Mouse (Mus musculus) heart, embryonic 11.5 days (tissue): Measurements from ENCODE around the gene Idh3a. TPM values are rescaled to one million over a fixed set of nuclear protein-coding genes. Genes with fewer than 3 reads are reported as not detected.

Source experiments
- ATAC-seq: fragments of 200-750 bp; cut with Nextera tagmentation; replicated peaks from 2 replicates; pipeline ENCODE4 v1.8.0; 2017; ENCODE audit warnings: moderate library complexity; ENCODE audit not compliant: insufficient number of reproducible peaks, low FRiP score, low TSS enrichment
- H3K27ac ChIP-seq: fragments of 300-500 bp; sonication (generic); 2 replicates; pipeline ENCODE4 v1.5.1; 2014; ENCODE audit warnings: mild to moderate bottlenecking, low read depth, low read length
- H3K27me3 ChIP-seq: fragments of 300-500 bp; sonication (generic); 2 replicates; pipeline ENCODE4 v1.6.1; 2014; ENCODE audit warnings: mild to moderate bottlenecking, low read length, mixed read lengths; ENCODE audit not compliant: control insufficient read depth, insufficient read depth
- H3K36me3 ChIP-seq: fragments of 300-500 bp; sonication (generic); 2 replicates; pipeline ENCODE4 v1.6.1; 2014; ENCODE audit warnings: mild to moderate bottlenecking, low read length, moderate library complexity, mixed read lengths; ENCODE audit not compliant: control insufficient read depth, insufficient read depth
- H3K4me1 ChIP-seq: fragments of 300-500 bp; sonication (generic); 2 replicates; pipeline ENCODE4 v1.6.1; 2014; ENCODE audit warnings: low read length; ENCODE audit not compliant: control insufficient read depth, insufficient read depth
- H3K4me2 ChIP-seq: fragments of 300-500 bp; sonication (generic); 2 replicates; pipeline ENCODE4 v1.6.1; 2014; ENCODE audit warnings: mild to moderate bottlenecking, moderate library complexity
- H3K4me3 ChIP-seq: fragments of 300-500 bp; sonication (generic); 2 replicates; pipeline ENCODE4 v1.5.1; 2014; ENCODE audit warnings: low read depth, low read length
- H3K9ac ChIP-seq: fragments of 300-500 bp; sonication (generic); 2 replicates; pipeline ENCODE4 v1.6.1; 2014; ENCODE audit warnings: mild to moderate bottlenecking, low read depth, low read length, moderate library complexity
- H3K9me3 ChIP-seq: fragments of 300-500 bp; sonication (generic); replicated peaks from 2 replicates; pipeline ENCODE4 v1.6.1; 2016; ENCODE audit warnings: low read length; ENCODE audit not compliant: control insufficient read depth
- WGBS: fragments of 180-500 bp; shearing (Covaris S2); extraction: QIAGEN DNeasy Blood & Tissue Kit; methylation state at CpG from one replicate; pipeline ENCODE4 v1.1.7; 2014; ENCODE audit not compliant: insufficient replicate concordance; 5-methylcytosine and 5-hydroxymethylcytosine counted together
- polyA plus RNA-seq: library from polyadenylated mRNA; unstranded; fragments of >200 nt; fragmentation: Nextera tagmentation; extraction: Ambion mirVana; gene quantifications from 2 replicates; pipeline ENCODE4 v1.2.1, GENCODE M21; 2014

Gene Idh3a
- polyA plus RNA-seq, 1 experiment from 2014 or later: 441 TPM

DNA sequence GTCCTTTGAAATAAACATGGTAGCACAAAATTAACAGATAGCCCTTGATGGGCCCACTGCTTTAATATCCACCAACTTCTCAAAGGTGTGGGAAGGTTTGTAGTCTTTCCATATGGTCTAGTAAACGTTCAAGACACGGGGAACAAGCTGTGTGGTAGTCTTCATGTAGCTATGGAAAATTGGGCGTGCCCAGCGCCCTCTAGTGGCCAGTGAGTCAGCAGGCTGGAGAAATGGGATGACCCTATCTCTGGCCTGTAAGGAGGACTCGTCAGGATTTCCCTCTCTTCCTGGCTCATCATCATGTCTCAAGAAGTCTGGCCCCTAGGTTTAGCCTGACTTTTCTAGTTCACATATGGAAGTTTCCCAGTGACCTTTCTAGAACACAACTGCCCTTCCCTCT lies 38.6 kb upstream of the Idh3a start:
- Histone ChIP-seq H3K9me3 (no peaks in the 10 kb centered on the region), H3K4me3 (no peak overlapping the region), H3K9ac (no peak overlapping the region), H3K4me1 (no peaks in the 10 kb centered on the region; the same call in 1 of the 2 replicates), H3K4me2 (no peak overlapping the region), H3K36me3 (no peaks in the 10 kb centered on the region), H3K27me3 (no peaks in the 10 kb centered on the region; the same call in 1 of the 2 replicates), H3K27ac (no peak overlapping the region)
- WGBS: 16% methylated on average over 5 of the region's 5 CpGs
- no peak for ATAC-seq

GRCm38 (mm10) chr9:54549433-54549832 lies 36.7 kb upstream of the Idh3a start:
- no peak for ATAC-seq
- no peaks in the 10 kb centered on the region for H3K36me3 ChIP-seq
- no peaks in the 10 kb centered on the region; the same call in 1 of the 2 replicates for H3K4me1 ChIP-seq
- no peak overlapping the region for H3K9ac ChIP-seq
- no peaks in the 10 kb centered on the region; the same call in 1 of the 2 replicates for H3K27me3 ChIP-seq
- H3K4me3 ChIP-seq: no peak overlapping the region
- H3K27ac ChIP-seq: no peak overlapping the region
- H3K9me3 ChIP-seq: no peaks in the 10 kb centered on the region
- no peak overlapping the region for H3K4me2 ChIP-seq
- 88% methylated on average over 6 of the region's 6 CpGs for WGBS

DNA sequence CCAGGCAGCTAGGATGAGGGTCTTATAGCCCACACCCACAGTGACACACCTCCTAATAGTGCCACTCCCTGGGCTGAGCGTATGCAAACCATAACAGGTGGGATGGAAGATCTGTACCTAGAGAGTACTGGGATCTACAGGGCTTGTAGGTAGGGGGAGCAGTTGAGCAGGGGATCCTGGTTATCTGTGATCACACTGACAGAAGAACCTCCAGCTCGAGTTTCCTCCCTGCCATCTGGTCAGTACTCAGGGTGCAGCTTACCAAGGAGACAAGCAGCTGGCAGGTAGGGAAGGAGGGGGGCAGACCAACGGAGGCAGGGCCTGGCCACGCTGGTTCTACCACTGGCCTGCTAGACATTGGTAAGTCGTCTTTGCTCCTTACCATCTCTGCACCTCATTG lies 33.7 kb upstream of the Idh3a start:
- Histone ChIP-seq H3K9ac (no peak overlapping the region), H3K4me1 (no peaks in the 10 kb centered on the region), H3K27ac (no peak overlapping the region), H3K4me2 (no peak overlapping the region), H3K4me3 (no peak overlapping the region), H3K36me3 (no peaks in the 10 kb centered on the region), H3K9me3 (no peaks in the 10 kb centered on the region), H3K27me3 (no peaks in the 10 kb centered on the region; the same call in 1 of the 2 replicates)
- ATAC-seq: no peak
- WGBS: 17% methylated on average over 5 of the region's 5 CpGs

GRCm38 (mm10) chr9:54555044-54555443 lies 31.1 kb upstream of the Idh3a start:
- H3K27ac ChIP-seq: no peak overlapping the region
- ATAC-seq: no peak
- no peak overlapping the region for H3K9ac ChIP-seq
- H3K4me3 ChIP-seq: no peak overlapping the region
- no peaks in the 10 kb centered on the region for H3K36me3 ChIP-seq
- H3K27me3 ChIP-seq: peaks cover 3% of the 10 kb centered on the region
- WGBS: 56% methylated on average over 2 of the region's 2 CpGs
- H3K4me1 ChIP-seq: peaks cover 3% of the 10 kb centered on the region; the same call in 1 of the 2 replicates
- no peaks in the 10 kb centered on the region for H3K9me3 ChIP-seq
- H3K4me2 ChIP-seq: no peak overlapping the region

GRCm38 (mm10) chr9:54558731-54559130 lies 27.4 kb upstream of the Idh3a start:
- no peak for ATAC-seq
- Histone ChIP-seq H3K36me3 (no peaks in the 10 kb centered on the region), H3K9ac (no peak overlapping the region), H3K27me3 (peaks cover 3% of the 10 kb centered on the region), H3K27ac (no peak overlapping the region), H3K9me3 (no peaks in the 10 kb centered on the region), H3K4me2 (no peak overlapping the region), H3K4me1 (peaks cover 3% of the 10 kb centered on the region; the same call in 1 of the 2 replicates), H3K4me3 (no peak overlapping the region)
- 69% methylated on average over 8 of the region's 8 CpGs for WGBS

DNA sequence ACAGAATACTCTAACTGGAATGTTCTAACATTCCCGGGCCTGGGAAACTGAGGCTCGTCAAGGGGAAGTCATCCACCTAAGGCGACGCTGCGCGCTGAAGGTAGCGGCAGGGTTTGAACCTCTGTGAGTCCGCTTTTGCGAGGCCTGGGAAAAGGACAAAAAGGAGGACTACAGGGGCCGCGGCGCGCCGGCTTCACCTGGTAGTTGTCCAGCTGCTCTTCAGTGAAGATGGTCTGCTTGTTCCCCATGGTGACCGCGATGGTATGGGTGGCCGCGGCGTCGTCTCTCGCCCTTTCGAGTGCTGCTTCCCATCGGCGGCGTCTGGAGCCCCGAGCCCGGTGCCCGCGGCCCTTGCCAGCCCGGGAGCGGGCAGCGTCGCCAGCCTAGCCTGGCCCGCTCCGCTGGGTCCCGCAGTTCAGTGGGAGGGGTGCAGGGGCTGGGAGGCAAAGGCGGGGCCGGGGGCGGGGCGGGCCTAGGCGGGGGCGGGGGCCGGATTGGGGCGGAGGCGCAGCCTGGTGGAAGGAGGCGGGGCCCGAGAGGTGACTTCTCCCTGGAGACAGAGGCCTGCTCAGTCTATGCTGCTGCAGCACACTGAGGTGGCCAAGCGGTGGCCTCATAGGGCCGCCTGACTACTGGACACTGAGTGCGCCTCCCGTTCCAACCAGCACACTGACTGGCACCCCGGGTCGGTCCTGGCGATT lies 26.2 kb upstream of the Idh3a start, which contains the start of gene Cib2:
Gene Cib2 (minus strand): TSS at position 448 of the 701 bp plus-strand sequence.
- no peak within 1 kb of the TSS for H3K27ac ChIP-seq
- peak; percentile 93 for ATAC-seq
- WGBS: 3% methylated on average over 49 of the region's 54 CpGs

GRCm38 (mm10) chr9:54560831-54561601 lies 25.1 kb upstream of the Idh3a start:
- Histone ChIP-seq H3K27me3 (peaks cover 3% of the 10 kb centered on the region; the same call in 1 of the 2 replicates), H3K36me3 (no peaks in the 10 kb centered on the region), H3K4me2 (no peak overlapping the region; the same call in 1 of the 2 replicates), H3K9me3 (no peaks in the 10 kb centered on the region), H3K9ac (no peak overlapping the region), H3K4me1 (peaks cover 3% of the 10 kb centered on the region; the same call in 1 of the 2 replicates), H3K4me3 (no peak overlapping the region), H3K27ac (no peak overlapping the region)
- WGBS: 87% methylated on average over 8 of the region's 8 CpGs
- no peak for ATAC-seq

More for the DNA sequence above, 26.2 kb upstream of the Idh3a start, which contains the start of gene Cib2:
- peaks cover 3% of the 10 kb centered on the region; the same call in 1 of the 2 replicates for H3K4me1 ChIP-seq
- peak within 1 kb of the TSS; percentile 70 for H3K9ac ChIP-seq
- peak within 1 kb of the TSS; percentile 94 for H3K4me2 ChIP-seq
- H3K4me3 ChIP-seq: peak within 1 kb of the TSS; percentile 57
- H3K27me3 ChIP-seq: peaks cover 3% of the 10 kb centered on the region
- no peaks in the 10 kb centered on the region for H3K9me3 ChIP-seq
- H3K36me3 ChIP-seq: no peaks in the 10 kb centered on the region

GRCm38 (mm10) chr9:54566958-54567357 lies 19.2 kb upstream of the Idh3a start:
- no peak overlapping the region for H3K4me3 ChIP-seq
- no peaks in the 10 kb centered on the region for H3K9me3 ChIP-seq
- no peak for ATAC-seq
- no peaks in the 10 kb centered on the region for H3K27me3 ChIP-seq
- WGBS: 48% methylated on average over 4 of the region's 4 CpGs
- no peaks in the 10 kb centered on the region for H3K36me3 ChIP-seq
- no peak overlapping the region for H3K27ac ChIP-seq
- H3K9ac ChIP-seq: no peak overlapping the region
- H3K4me2 ChIP-seq: no peak overlapping the region
- H3K4me1 ChIP-seq: no peaks in the 10 kb centered on the region
